Mouse (Mus musculus): ENCODE measurements around the gene Aars2.

DNA sequence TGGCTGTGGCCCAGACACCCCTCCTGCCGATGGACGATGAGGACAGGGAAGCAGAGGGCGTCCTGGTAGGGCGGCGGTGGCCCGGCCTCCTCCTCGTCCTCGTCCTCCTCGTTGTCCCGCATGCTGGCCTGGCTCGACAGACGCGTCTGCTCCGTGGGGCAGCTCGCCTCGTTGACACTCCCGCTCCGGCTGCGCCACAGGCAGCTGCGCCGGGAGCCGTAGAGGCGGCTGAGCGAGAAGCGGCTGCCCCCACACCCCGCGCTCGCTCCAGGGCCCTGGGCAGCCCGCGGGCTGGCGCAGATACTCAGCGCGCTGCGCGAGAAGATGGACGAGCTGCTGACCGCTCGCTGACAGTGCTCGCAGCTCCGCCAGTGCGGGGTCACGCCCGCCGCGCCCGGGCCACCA is 38.2 kb downstream of the Aars2 start:
- TF ChIP-seq CTCF (IDR thresholded peaks at IDR 0.05; ENCODE audit: extremely low read depth, insufficient read depth, low read length): no peak
- TF ChIP-seq POLR2A (IDR thresholded peaks at IDR 0.05; ENCODE audit: extremely low read depth, insufficient read depth, low read length): no peak

Data from cortical plate, adult 2 months (tissue).